Mouse (Mus musculus): Measurements from ENCODE around the gene Cdk5r2.

DNA sequence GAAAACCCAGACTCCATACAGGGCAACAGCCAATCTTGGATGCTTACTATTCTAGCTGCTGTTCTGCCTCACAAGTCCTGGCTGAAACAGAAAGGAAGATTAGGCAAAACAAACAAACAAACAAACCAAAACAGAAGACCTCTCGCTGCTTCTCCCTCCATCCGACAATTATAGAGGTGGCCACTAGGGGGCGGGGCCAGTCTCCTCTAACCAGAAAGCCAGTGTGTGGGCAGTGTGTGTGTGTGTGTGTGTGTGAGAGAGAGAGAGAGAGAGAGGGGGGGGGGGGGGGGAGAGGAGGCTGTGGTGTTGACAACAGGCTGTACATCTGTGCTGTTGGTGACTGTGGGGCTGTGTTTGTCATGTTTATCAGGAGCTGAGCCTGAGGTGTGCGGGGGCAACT, 40.2 kb downstream of the Cdk5r2 start:
- TF ChIP-seq CTCF (IDR thresholded peaks at IDR 0.05; ENCODE audit: extremely low read depth, insufficient read length, insufficient replicate concordance, low read depth, low read length) (peak; percentile 58; the same call in 1 of the 2 replicates), POLR2A (IDR thresholded peaks at IDR 0.05; ENCODE audit: low read depth, low read length) (no peak)
